Mouse (Mus musculus): ENCODE results near the gene Khdrbs1. TPM values are rescaled to one million over a fixed set of nuclear protein-coding genes. Genes with fewer than 3 reads are reported as not detected.
"Not testable (repeated sequence)": the region's sequence is repeated elsewhere in the genome, so short reads cannot be mapped to it uniquely, and the experiment has no call there.

Gene Khdrbs1
- 10 to 100 TPM; 92.3 to 98.4 TPM for total RNA-seq (2021)
- long read RNA-seq, experiment 1, transcript Khdrbs1-201 (9 exons, 3,738 nt), result major isoform, 111 of 126 reads
- long read RNA-seq, experiment 1, partial matches to known transcripts, result 8 of 126 reads
- long read RNA-seq, experiment 1, other reads (novel, unspliced or antisense), result 6 of 126 reads
- long read RNA-seq, experiment 2, transcript Khdrbs1-201 (9 exons, 3,738 nt), result major isoform, 68 of 86 reads
- long read RNA-seq, experiment 2, partial matches to known transcripts, result 11 of 86 reads
- long read RNA-seq, experiment 2, other reads (novel, unspliced or antisense), result 6 of 86 reads

- peak; percentile 93 to 96 for DNase-seq (ENCODE audit: low spot score in 2 of 2)
Measured at GRCm38 (mm10) chr4:129742232-129743009, at the start of gene Khdrbs1. TSS of gene Khdrbs1 (minus strand) at chr4:129742303.

GRCm38 (mm10) chr4:129791399-129791798, 49.3 kb upstream of the Khdrbs1 start:
- DNase-seq (ENCODE audit: low spot score in 2 of 2), result no peak

- no peak for DNase-seq (ENCODE audit: low spot score in 2 of 2)
Measured at GRCm38 (mm10) chr4:129790475-129790874, 48.4 kb upstream of the Khdrbs1 start.

- DNase-seq (ENCODE audit: low spot score in 2 of 2), result no peak
Measured at GRCm38 (mm10) chr4:129789635-129790034, 47.5 kb upstream of the Khdrbs1 start.

- no peak for DNase-seq (ENCODE audit: low spot score in 2 of 2)
Measured at GRCm38 (mm10) chr4:129788693-129789092, 46.6 kb upstream of the Khdrbs1 start.

- DNase-seq (ENCODE audit: low spot score in 2 of 2), result peak; percentile 65 to 78
Measured at GRCm38 (mm10) chr4:129785178-129785577, 43.1 kb upstream of the Khdrbs1 start.

- DNase-seq (ENCODE audit: low spot score in 2 of 2), result no peak
Measured at GRCm38 (mm10) chr4:129783506-129783905, 41.4 kb upstream of the Khdrbs1 start.

- no peak for DNase-seq (ENCODE audit: low spot score in 2 of 2)
Measured at GRCm38 (mm10) chr4:129782857-129783331, 40.8 kb upstream of the Khdrbs1 start.

- DNase-seq (ENCODE audit: low spot score in 2 of 2), result no peak
Measured at GRCm38 (mm10) chr4:129781881-129782675, 40.0 kb upstream of the Khdrbs1 start.

- peak; percentile 22 to 37 for DNase-seq (ENCODE audit: low spot score in 2 of 2)
Measured at GRCm38 (mm10) chr4:129771672-129772521, 29.8 kb upstream of the Khdrbs1 start.

- peak in 1 of 2 experiments; percentile 7 for DNase-seq (ENCODE audit: low spot score in 2 of 2)
Measured at GRCm38 (mm10) chr4:129771314-129771671, 29.2 kb upstream of the Khdrbs1 start.

- DNase-seq (ENCODE audit: low spot score in 2 of 2), result no peak
Measured at GRCm38 (mm10) chr4:129770600-129770999, 28.5 kb upstream of the Khdrbs1 start.

- not testable (repeated sequence) for DNase-seq (ENCODE audit: low spot score in 2 of 2)
Measured at GRCm38 (mm10) chr4:129768742-129769141, 26.6 kb upstream of the Khdrbs1 start.

- DNase-seq (ENCODE audit: low spot score in 2 of 2), result no peak
Measured at GRCm38 (mm10) chr4:129767782-129768181, 25.7 kb upstream of the Khdrbs1 start.

GRCm38 (mm10) chr4:129765351-129765750, 23.2 kb upstream of the Khdrbs1 start:
- DNase-seq (ENCODE audit: low spot score in 2 of 2), result no peak

GRCm38 (mm10) chr4:129762496-129762895, 20.4 kb upstream of the Khdrbs1 start:
- DNase-seq (ENCODE audit: low spot score in 2 of 2), result not testable (repeated sequence)

GRCm38 (mm10) chr4:129761606-129762005, 19.5 kb upstream of the Khdrbs1 start:
- no peak for DNase-seq (ENCODE audit: low spot score in 2 of 2)

- DNase-seq (ENCODE audit: low spot score in 2 of 2), result no peak
Measured at GRCm38 (mm10) chr4:129755455-129755854, 13.4 kb upstream of the Khdrbs1 start.

GRCm38 (mm10) chr4:129754742-129755141, 12.6 kb upstream of the Khdrbs1 start:
- DNase-seq (ENCODE audit: low spot score in 2 of 2), result no peak

GRCm38 (mm10) chr4:129750430-129750829, 8.3 kb upstream of the Khdrbs1 start:
- no peak for DNase-seq (ENCODE audit: low spot score in 2 of 2)

GRCm38 (mm10) chr4:129746591-129746990, 4.5 kb upstream of the Khdrbs1 start:
- DNase-seq (ENCODE audit: low spot score in 2 of 2), result no peak

All from left cerebral cortex, adult 18-20 months (tissue).